Mouse (Mus musculus) cerebellum, adult 11 months (tissue): ENCODE data around the gene Slc35d2.

ENCODE experiments used
- DNase-seq: peaks from one replicate; pipeline ENCODE4 v3.0.0; 2022

The Slc35d2 gene

DNA sequence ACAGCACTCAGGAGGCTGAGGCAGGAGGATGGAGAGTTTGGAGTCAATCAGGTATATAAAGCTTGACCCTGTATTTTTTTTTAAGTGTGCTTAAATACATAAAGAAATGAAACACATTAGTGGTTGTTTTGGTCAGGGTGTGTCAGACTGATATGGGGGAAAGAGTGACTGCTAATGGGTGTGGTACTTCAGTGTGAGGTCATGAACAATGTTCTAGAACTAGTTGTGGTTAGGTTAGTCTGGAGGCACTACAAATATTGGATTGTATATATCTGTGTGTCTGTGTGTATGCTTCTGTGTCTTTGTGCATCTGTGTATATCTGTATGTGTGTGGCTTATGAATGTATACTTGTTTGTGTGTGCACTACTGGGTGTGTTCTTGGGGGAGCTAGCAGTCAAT lies 79.6 kb downstream of the Slc35d2 start:
- DNase-seq, result no peak

- no peak for DNase-seq
These were observed 80.7 kb downstream of the Slc35d2 start for GRCm38 (mm10) chr13:64048467-64048866.
